Mouse (Mus musculus) retina, postnatal 1 day (tissue): ENCODE measurements around the gene Slc15a3.

Experiments
- DNase-seq: peaks from one replicate; pipeline ENCODE4 v3.0.0-alpha.2; 2012

The Slc15a3 gene

GRCm38 (mm10) chr19:10870676-10871075, 31.1 kb downstream of the Slc15a3 start:
- DNase-seq: no peak

GRCm38 (mm10) chr19:10871328-10871961, 31.9 kb downstream of the Slc15a3 start:
- DNase-seq: no peak

GRCm38 (mm10) chr19:10878201-10878837, 38.8 kb downstream of the Slc15a3 start:
- DNase-seq: no peak

- peak; percentile 15 for DNase-seq
Measured at GRCm38 (mm10) chr19:10880085-10880974, 40.8 kb downstream of the Slc15a3 start.

GRCm38 (mm10) chr19:10880975-10881425, 41.5 kb downstream of the Slc15a3 start:
- DNase-seq: no peak

GRCm38 (mm10) chr19:10881426-10882154, 42.1 kb downstream of the Slc15a3 start, which contains the start of gene Tmem109:
TSS of gene Tmem109 (minus strand) at chr19:10882001.
- peak; percentile 98 for DNase-seq

GRCm38 (mm10) chr19:10892201-10892600, 52.7 kb downstream of the Slc15a3 start:
- DNase-seq: no peak

GRCm38 (mm10) chr19:10895016-10895528, 55.5 kb downstream of the Slc15a3 start, which contains the start of gene Prpf19:
TSS of gene Prpf19 (plus strand) at chr19:10895231.
- DNase-seq: peak; percentile 99

- DNase-seq: no peak
Measured at GRCm38 (mm10) chr19:10895708-10896107, 56.2 kb downstream of the Slc15a3 start.

- DNase-seq: no peak
Measured at GRCm38 (mm10) chr19:10896849-10897248, 57.3 kb downstream of the Slc15a3 start.

GRCm38 (mm10) chr19:10897491-10897890, 58.0 kb downstream of the Slc15a3 start:
- DNase-seq: no peak

- no peak for DNase-seq
Measured at GRCm38 (mm10) chr19:10900315-10900714, 60.8 kb downstream of the Slc15a3 start.

GRCm38 (mm10) chr19:10901046-10901445, 61.5 kb downstream of the Slc15a3 start:
- DNase-seq: no peak

GRCm38 (mm10) chr19:10904512-10904911, 65.0 kb downstream of the Slc15a3 start:
- DNase-seq: no peak

- DNase-seq: peak; percentile 80
Measured at GRCm38 (mm10) chr19:10904927-10905727, 65.6 kb downstream of the Slc15a3 start.

- peak; percentile 84 for DNase-seq
Measured at GRCm38 (mm10) chr19:10905728-10906000, 66.1 kb downstream of the Slc15a3 start.

GRCm38 (mm10) chr19:10907891-10908290, 68.4 kb downstream of the Slc15a3 start:
- DNase-seq: peak; percentile 60
